Mouse (Mus musculus) induced T-regulatory cell, adult 2 months (primary cell): ENCODE results near the gene Fbxo33.
A peak's percentile ranks its signal among the peaks of the same experiment; 100 is the strongest.
"Not testable (repeated sequence)": the region's sequence is repeated elsewhere in the genome, so short reads cannot be mapped to it uniquely, and the experiment has no call there.

Experiments
- DNase-seq: peaks from one replicate; pipeline ENCODE4 v3.0.0-alpha.2; 2012; ENCODE audit warnings: low read depth

Fbxo33 gene

DNA sequence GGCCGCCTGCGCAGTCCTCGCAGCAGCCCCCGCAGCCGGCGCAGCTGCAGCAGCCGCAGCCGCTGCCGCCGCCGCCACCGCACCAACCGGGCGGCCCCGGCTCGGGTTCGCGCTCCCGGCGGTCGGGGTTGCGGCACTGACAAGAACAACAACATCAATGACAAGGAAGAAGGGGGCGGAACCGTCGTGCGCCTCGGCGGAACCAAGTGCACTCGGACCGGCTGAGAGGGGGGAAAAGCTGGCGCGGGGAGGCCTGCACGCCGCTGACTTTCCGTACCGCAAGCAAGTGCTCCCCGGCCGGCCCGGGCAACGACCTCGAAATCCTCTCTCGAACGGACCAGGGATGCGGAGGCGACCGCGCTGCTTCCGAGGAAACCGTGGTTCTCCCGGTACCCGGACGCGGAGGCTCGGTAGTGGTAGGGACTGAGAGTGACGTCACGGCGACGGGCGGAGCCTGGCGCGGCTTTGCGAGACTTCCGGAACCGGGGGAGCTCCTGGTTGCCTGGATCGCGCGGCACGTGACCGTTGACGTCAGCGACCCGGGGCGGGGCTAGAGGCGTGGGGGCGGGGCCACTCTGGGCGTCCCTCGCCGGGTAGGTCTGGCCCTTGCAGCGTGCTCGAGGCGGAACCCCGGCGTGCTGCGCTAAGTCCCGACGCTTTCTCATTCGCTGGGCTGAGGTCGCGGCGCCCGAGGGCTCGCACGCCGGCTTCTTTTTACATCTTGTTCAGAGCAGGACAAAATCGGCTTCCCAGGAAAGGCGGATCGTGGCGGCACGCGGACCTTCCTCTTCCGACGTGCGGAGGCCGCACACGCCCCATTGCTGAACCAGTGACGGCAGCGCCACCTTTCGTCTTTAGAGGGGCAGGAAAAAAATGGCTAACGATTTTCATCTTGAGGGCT lies at the start of gene Fbxo33:
Gene Fbxo33 (minus strand): TSS at position 401 of the 901 bp plus-strand sequence.
- peak; percentile 99 for DNase-seq

DNA sequence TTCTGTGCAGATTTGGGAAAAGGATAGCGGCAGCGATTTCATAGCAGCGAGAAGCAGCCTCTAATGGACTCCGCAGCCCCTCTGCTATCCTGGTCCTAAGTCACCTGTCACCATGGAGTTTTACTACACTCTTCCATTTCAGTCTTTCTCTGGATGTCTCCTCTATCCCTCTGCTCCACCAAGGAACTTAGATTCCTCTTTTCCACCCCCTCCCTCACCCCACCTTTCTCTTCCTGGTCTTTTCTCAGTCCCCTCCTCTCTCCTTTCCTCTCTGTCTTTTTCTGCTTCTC lies 46.4 kb upstream of the Fbxo33 start:
- no peak for DNase-seq

DNA sequence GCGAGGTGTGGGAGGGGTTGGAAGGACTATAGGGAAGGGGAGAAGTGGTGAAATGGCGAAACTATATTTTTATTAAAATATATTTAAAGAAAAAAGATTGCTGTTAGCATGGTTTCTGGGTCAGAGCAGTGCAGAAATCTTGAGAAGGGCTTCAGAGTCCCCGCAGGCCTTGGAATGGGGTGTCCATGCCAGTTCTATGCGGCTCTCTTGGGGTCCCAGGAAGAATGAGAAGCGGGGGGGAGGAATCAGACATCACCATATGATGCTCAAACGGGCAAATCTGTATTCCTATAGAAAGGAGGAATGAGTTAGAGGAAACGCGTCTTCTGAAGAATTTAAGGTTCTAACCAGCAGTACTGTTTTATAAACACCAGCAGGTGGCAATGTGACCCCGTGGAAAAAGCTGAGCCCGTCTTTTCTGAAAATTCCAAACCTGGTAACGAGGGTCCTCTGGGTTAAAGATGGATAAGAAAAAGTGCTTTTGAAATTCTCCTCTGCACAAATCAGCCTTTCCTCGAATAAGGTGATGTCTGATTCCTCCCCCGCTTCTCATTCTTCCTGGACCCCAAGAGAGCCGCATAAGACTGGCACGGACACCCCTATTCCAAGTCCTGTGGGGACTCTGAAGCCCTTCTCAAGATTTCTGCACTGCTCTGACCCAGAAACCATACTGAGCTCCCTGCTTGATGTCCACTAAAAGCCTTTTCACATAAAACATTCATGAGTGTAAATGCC lies 45.8 kb upstream of the Fbxo33 start:
- DNase-seq, result peak; percentile 18

- DNase-seq, result no peak
Observed at GRCm38 (mm10) chr12:59262841-59263240, 43.3 kb upstream of the Fbxo33 start.

DNA sequence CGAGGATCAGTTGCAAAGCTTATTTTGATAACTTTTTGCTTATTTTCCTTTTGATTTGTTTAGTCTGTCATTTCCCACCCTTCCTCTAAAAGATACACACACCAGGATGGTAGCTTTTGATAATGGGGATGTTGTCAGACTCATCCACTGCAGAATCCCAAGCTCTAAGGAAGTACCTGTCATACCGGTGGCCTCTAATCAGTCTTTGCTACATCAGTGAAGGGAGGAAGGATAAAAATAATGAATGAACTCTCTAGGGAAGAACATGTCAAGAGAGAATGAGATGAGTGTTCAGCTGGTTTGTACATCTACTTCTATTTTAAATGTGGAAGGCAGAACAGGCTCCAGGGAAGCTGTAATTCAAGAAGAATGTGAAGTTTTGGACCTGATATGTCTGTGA lies 41.3 kb upstream of the Fbxo33 start:
- no peak for DNase-seq

GRCm38 (mm10) chr12:59260362-59260761 lies 40.8 kb upstream of the Fbxo33 start:
- DNase-seq, result no peak

DNA sequence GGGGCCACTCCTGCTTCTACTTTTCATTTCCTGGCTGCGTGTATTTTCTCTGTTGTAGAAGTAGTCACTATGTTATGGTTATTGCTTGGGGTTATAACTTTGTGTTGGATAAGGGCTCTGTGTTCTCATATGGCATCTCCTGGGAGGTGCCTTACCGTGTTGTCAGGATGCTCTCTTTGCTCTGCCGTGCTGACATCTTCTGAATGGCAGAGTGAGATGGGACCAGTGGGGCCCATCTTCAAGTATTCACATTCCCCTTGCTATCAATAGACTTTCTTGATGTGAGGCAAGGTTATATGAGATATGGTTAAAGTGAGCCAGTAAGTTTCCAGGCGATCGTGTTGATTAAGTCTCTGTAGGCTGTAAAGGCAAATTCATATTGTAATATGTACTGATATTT lies 39.5 kb upstream of the Fbxo33 start:
- DNase-seq, result no peak

- DNase-seq, result no peak
Observed at GRCm38 (mm10) chr12:59250259-59250827, 30.8 kb upstream of the Fbxo33 start.

DNA sequence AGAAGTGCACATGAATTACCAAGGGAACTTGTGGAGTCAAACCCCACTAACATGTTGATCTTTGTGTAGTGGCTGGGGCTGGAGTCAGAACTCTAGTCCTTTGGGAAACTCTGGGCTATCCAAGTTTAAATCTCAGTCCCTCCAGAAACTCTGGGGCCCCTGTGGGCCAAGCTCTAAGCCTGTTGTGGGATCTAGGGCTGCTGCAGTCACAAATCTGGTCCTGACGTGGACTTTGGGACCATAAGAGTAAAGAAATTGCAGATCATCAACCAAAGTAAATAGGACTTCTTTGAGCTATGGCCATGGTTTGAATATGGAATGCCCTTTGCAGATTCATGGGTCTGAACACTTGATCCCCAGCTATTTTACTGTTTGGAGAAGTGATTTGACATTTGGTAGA lies 29.4 kb upstream of the Fbxo33 start:
- no peak for DNase-seq

DNA sequence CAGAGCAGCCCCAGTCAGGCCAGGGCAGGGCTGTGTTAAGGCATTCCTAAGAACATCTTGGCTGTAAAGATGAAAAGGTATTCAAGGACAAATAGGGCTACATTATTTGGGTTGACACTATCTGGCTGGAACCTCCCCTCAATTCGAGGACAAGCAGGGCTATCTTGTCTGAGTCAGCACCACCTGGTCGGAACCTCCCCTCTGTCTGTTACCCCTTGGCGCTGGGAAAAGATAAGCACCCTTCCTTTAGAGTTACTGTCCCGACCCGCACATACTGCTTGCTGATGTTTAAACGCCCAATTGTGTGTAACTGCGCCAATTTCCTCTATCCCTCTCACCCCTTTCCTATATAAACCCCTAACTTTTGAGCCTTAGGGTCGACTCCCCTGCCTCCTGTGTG lies 21.5 kb upstream of the Fbxo33 start:
- not testable (repeated sequence) for DNase-seq

- no peak for DNase-seq
Observed at GRCm38 (mm10) chr12:59238434-59238833, 18.9 kb upstream of the Fbxo33 start.

DNA sequence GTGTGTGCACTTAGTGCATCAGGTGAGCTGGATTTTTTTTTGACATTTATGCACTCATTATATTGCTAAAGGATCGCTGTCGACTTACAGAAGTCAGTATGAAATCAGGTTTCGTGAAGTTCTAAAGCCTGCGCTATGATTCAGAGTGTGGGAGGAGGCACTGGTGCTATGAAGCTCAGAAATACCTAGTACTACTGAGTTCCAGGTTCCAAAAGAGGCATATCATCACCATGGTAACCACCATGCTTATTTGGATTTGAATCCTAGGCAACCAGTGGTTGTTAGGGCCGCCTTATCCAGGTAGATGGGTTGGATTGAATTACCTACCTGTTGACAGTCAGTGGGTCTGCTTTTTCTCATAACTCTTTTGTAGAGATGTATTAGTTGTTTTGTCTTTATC lies 8.9 kb upstream of the Fbxo33 start:
- DNase-seq, result peak; percentile 1

GRCm38 (mm10) chr12:59218640-59219321 lies 744 bp downstream of the Fbxo33 start:
- peak; percentile 66 for DNase-seq

DNA sequence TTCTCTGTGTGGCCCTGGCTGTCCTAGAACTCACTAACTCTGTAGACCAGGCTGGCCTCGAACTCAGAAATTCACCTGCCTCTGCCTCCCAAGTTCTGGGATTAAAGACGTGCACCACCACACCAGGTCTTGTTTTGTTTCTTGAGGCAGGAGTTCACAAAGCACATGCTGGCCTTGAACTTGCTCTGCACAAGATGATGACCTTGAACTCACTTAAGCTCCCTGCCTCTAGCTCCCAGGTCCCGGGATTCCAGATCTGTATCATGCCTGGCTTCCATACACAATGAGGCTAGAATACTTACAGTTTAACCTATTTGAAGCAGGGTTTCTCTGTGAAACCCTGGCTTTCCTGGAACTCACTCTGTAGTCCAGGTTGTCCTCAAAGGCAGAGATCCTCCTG lies 2.2 kb downstream of the Fbxo33 start:
- DNase-seq, result no peak

GRCm38 (mm10) chr12:59216676-59217266 lies 2.8 kb downstream of the Fbxo33 start:
- peak; percentile 61 for DNase-seq

DNA sequence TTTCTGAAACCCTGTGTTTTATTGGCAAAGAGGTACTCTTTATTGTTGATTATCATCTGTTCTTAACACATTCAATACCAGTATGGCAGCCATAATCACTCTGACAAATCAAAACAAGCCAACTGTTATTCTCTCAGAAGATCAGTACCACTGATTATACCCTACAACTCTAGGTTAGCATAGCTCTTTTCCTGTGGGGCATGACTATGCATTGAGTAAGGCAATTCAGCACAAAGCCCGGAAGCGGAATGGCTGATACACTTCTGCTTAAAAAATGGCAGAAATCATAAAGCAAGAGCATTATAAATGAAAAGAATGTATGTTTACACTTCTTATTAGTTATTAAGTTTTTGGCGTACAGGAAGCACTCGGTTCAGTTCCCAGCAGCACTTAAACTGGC lies 3.3 kb downstream of the Fbxo33 start:
- peak; percentile 75 for DNase-seq

DNA sequence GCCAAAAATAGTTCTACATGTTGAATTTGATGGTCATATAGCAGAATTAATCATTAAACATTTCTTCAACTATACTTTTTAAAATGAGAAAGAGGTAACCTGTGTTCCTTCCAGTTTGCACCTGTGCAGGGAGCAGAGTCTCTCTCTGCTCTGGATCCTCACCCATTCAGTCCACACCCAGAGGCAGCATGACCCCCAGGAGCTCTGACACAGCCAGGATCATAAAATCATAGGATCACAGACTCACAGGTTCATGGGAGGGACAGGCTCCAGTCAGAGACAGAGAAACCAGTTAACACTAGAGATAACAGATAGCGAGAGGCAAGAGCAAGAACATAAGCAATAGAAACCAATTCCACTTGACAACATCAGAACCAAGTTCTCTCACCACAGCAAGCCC lies 11.7 kb downstream of the Fbxo33 start:
- DNase-seq, result no peak

DNA sequence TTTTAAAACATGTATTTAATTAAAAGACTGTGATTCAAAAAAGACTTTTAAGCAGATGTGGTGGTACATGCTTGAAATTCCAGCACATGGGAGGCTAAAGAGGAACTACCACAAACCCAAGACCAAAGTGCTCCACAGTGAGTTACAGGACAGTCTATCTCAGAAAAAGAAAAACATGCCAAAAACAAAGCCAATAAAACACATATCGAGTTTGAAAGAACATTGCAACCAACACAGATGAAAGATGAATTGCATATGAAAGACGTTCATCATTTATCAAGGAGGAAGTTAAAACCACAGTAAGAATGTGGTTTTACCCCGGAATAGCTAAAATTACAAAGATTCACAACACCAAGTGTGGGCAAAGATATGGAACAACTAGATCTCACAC lies 12.5 kb downstream of the Fbxo33 start:
- peak; percentile 66 for DNase-seq

GRCm38 (mm10) chr12:59206208-59206999 lies 13.1 kb downstream of the Fbxo33 start:
- DNase-seq, result peak; percentile 60

DNA sequence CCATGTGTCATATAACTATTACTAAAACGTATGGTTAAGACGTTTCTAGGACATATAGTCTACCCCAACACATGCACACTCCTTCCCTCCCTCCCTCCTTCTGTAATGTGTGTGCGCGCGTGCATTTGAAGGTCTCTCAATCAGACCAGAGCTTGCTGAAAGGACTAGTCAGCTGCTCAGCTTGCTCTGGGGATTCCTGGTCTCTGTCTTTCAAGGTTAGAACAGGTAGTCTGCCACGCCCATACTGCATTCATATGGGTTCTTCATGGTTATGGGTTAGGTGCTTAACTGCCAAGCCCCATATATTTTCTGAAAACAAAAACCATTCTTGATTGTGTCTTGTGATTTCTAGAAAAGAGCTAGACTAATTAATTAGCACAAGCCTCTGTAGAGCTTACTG lies 14.0 kb downstream of the Fbxo33 start:
- no peak for DNase-seq

DNA sequence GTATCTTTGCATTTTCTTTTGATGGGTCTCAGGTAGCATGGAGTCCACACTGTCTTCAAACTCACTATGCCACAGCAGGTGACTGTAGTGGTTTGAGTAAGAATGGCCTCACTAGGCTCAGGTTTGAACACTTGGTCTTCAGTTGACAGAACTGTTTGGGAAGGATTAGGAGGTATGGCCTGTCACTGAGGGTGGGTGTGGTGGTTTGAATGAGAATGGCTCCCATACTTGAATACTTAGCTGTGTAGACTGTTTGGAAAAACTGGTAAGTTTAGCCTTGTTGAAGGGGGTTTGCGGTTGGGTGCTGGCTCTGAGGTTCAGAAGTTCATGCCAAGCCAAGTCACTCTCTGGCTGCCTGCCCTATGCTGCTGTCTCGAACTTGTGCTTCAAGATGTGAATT lies 20.2 kb downstream of the Fbxo33 start:
- no peak for DNase-seq
